Mouse (Mus musculus) Muller cell, postnatal 12 days (primary cell): Measurements from ENCODE around the gene Cdk7.
"Not testable (repeated sequence)": the region's sequence is repeated elsewhere in the genome, so short reads cannot be mapped to it uniquely, and the experiment has no call there.

Experiments
- DNase-seq: peaks from one replicate; pipeline ENCODE4 v3.0.0-alpha.2; 2015; ENCODE audit errors: inconsistent ontology term

Gene Cdk7

DNA sequence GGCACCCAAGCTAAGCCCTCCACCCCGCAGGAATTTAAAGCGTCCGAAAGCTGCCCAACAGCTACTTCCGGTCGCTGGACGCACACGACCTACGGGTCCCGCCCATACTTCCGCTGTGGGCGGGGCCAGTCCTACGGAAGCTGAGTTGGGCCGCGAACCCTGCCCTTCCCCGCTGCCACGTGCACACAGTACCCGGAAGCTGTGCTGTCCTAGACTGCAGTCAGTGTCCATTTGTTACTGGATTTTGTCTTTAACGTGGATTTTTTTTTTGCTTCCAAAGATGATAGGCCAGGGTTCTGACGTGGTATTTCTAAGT is at the start of gene Cdk7:
TSS of gene Cdk7 (minus strand) at position 79 of the 316 bp plus-strand sequence.
- peak; percentile 97 for DNase-seq

DNA sequence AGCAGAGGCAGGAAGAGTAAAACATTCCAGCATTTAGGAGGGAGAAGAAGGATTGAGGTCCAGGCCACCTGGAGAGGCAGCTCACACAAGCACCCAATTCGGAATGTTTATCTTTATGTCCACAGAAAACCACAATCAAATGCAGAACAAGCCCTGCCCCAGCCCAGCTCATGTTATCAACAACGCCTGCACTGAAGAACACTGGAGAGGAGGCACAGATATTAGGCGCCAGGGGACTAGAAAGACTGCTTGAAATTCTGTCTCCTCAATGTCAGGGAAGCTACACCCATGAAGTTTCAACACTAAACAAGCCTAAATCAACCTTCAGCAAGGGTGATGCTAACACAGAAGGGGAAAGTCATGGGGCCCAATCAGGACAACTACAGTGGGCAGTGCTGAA is 46.8 kb upstream of the Cdk7 start:
- DNase-seq: no peak

DNA sequence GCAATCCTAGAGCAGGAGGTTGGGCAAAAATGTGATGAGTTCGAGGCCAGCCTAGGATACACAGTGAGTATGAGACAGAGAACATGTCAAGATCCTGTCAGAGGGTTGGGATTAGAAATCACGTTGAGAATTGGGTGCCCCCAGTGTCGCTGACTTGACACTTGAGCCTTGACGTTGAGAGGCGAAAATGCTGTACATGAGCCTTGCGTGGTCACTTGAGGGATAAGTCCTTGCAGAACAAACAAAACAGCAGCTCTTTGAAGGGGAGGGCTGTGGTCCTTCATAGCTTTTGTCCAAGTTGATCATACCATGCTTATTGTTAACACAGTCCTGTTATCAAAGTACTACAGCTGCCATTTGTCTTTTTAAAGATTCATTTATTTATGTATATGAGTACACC is 46.0 kb upstream of the Cdk7 start:
- no peak for DNase-seq

DNA sequence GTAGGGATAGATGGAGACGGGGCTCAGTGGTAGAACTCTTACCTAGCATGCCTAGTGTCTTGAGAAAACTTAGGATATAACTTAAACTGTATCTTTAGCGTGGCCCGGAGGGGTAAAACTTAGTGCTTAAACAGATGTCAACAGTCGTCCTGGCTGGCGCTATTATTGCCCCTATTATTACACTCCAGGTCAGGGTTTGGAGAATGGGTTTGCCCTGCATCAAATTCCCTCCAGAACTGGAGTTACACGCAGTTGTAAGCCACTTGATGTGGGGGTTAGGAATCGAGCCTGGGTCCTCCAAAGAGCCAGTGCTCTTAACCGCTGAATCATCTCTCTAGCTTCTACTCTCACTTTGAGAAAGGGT is 45.3 kb upstream of the Cdk7 start:
- no peak for DNase-seq

DNA sequence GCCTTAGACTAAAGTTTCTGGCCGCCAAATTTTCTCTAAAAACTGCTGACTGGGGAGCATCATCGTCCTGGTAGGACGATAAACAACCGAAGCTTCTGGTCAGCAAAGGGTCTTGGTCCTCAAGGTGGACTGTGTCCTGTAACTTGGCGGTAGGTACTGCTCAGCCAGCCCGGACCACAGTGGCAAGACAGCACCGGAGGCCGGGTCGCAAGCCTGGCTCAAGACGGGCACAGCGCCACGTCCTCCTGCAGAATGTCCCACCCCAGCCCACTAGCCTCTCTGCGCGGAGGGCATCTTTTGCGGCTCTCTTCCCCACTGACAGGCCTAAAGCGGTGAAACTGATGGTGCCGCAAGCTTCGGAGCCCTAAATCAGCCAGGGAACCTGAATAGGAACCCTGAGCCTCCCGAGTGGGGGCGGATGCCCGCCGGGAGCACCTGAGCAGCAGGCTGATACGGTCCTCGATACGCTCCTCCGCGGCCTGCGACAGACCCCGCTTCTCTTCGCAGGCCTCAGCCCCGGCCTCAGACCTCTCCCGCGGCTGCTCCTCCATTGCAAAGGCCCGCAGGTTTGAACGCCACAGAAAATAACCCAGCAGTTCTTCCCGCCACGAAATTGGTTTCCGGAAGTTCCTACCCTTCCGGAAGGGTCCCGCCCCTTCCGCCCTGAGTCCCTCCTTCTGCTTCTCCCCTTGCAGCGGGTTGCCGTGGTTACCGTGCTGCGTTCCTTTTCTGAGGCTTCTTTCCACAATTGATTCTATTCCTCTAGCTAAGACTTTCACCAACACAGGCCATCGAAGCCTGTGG is 44.7 kb upstream of the Cdk7 start, which contains the start of gene Cenph:
TSS of gene Cenph (minus strand) at position 648 of the 804 bp plus-strand sequence.
- DNase-seq: peak; percentile 91

DNA sequence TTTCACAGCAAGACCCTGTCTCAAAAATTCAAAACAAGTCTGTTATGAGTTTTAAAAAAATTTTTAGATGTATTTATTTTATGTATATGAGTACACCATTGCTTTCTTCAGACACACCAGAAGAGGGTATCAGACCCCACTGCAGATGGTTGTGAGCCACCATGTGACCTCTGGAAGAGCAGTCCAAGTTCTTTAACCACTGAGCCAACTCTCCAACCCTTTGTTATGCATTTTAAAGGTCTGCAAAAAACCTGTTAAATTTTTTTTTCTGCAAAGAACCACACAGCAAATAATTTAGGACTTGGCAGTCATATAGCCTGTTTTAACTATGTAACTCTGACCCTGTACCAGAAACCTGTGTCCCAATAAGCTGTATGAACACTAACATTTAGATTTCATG is 44.0 kb upstream of the Cdk7 start:
- no peak for DNase-seq

DNA sequence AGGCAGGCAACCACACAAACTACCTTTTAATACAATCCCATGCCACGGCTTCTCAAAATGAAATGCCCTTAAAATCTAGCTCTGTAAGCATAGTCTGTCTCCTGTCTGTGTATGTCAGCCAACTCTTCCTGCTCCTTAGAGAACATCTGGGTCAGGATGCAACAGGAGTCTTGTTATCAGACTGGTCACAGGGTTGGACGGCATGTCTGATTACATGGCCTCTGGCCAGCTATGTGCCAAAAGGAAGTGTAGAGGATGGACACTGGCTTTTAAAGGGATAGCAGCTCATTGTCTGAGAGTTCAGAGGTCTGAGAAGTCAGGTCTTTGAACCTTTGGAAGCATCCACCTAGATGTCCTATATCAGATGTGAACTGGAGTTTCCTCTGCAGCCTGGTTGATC is 24.6 kb upstream of the Cdk7 start:
- DNase-seq: no peak

DNA sequence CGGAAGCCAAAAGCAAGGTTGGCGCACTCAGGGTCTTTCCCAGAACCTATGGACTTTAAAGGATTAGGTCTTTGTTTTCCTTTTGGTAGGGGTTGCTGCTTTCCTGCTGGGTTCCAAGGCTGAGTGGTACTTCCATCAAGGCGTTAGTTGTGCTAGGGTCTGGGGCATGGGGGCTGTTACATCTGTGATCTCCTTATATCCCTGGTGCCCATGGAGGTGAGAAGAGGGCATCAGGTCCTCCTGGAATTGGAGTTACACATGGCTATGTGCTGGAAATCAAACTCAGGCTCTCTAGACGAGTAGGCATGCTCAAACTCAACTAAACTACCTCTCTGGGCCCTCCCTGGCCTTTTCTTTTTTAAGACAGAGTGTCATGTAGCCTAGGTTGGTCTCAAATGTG is 23.4 kb upstream of the Cdk7 start:
- no peak for DNase-seq

DNA sequence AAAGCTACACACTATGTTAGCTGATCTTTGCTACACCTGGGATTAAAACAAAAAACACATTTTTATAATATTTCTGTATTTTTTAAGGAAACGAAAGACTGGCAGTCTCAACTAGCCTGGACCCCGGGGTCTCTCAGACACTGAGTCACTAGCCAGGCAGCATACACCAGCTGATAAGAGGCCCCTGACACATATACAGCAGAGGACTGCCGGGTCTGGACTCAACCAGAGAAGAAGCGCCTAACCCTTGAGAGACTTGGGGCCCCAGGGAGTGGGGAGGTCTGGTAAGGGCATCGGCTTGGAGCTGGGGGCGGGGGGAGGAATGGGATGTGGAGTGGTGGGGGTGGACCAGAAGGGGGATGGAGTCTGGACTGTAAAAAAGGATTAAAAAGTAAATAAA is 22.3 kb upstream of the Cdk7 start:
- DNase-seq: no peak

DNA sequence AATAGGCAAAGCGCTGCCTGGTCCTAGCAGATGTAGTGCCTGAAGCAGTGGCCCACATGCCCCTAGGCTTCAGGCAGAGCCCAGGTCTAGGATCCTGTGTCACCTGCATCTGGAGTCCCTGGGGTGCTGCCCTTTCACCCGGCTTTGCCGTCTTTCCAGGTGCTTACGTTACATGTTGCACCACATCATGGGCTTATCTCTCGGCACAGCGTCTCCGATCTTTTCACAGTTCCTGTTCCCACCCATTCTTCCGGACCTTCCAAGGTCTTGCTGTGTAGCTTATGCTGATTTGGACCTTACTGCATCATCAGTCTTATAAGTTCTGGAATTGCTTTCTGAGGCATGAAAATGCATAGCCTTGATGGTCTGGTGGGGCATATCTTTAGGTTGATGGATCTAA is 21.8 kb upstream of the Cdk7 start:
- DNase-seq: no peak

DNA sequence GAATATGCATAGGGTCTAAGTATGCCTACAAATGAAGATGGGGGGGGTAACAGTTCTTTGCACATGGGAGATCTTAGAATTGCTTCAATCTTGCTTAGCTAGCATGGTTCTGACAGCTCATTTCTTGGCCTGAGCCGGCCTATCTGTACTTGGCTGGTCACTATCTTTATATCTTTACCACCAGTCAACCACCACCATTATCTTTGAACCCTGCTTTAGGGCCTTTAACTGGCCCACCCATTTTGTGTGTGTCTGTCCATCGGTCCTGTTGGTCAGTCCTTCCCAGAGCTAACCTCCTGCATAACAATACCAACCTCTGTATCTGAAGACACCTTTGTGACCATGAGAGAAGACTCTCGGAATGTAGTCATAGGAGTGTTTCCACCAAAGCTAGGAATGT is 20.7 kb upstream of the Cdk7 start:
- no peak for DNase-seq

DNA sequence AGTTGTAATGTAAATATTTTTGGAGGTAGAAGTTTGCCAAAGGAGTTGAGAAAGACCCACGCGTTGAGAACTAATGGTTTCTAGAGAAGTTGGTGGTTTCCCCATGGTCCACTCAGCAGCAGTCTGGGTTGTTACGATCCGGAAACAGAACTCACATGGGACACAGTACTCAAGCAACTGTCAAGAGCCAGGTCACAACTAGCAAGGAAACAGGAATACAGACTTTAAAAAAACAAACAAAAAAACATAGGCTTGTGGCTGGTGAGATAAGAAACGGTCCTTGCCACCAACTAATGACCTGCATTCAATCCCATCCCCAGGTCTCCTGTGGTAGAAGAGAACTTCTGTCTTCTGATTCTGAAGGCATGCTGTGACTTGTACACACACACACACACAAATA is 20.1 kb upstream of the Cdk7 start:
- DNase-seq: no peak

DNA sequence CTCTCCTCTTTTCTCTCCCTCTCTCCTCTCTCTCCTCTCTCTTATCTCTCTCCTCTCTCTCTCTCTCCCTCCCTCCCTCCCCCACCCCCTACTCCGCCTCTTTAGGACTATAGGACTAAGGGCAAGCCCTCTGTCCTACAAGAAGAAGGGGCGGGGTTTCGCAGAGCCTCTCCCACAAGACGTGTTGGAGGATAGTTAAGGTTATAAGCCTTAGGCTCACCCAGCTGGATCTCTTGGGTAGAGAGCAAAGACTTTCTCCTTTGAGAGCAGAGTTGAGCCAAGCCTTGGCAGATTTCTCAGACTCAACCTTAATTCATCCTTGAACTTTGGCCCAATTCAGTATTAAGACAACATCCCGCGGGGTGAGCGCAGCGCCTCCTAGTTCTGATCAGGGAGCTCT is 17.9 kb upstream of the Cdk7 start:
- no peak for DNase-seq

DNA sequence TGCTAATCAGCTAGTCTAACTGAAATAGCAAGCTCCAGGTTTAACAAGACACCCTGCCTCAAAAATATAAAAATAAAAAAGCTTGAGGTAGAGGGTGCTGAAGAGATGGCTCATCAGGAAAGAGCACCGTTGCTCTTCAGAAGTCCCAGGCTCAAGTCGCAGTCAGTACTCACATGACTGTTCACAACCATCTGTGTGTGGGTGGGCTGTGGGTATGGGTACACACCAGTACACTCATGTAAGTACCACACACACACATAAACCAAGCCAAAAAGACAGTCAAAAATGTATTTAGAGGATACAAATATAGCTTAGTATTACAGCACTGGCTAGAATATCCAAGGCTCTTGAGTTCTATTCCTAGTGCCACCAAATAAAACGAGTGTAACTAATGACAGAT is 15.4 kb upstream of the Cdk7 start:
- DNase-seq: no peak

DNA sequence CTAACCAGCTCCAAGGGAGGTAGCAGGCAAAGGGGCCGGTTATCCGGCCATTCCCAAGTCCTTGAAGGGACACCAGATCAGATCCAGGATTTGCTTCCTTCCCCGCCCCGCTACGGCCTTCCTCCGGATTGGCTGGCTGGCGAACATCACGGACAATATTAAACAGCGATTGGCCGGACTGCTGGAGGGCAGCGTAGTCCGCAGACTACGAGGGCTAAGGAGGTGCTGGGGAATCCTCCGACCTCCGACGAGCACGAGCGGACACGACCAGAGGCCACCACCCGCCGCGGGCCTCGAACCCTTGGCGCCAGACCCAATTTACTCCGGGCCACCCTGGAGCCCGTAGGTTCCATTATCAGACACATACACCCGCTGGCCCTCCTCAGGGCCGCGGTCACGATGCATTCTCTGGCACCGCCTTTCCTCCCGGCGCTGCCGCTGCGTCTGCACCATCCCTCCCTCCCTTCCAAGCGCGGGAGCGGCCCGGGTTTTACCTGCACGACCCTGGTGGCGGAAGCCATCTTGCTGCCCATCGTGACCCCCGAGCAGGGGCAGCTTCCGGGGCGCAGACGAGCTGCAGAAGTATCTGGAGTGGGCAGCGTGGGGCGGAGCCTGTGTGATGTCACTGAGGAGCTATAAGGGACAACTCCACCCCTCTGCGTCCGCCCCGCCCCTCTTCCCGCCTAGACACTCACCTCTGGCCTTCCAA is 13.5 kb upstream of the Cdk7 start, which contains the start of gene Mrps36:
TSS of gene Mrps36 (minus strand) at position 624 of the 709 bp plus-strand sequence.
- peak; percentile 96 for DNase-seq

DNA sequence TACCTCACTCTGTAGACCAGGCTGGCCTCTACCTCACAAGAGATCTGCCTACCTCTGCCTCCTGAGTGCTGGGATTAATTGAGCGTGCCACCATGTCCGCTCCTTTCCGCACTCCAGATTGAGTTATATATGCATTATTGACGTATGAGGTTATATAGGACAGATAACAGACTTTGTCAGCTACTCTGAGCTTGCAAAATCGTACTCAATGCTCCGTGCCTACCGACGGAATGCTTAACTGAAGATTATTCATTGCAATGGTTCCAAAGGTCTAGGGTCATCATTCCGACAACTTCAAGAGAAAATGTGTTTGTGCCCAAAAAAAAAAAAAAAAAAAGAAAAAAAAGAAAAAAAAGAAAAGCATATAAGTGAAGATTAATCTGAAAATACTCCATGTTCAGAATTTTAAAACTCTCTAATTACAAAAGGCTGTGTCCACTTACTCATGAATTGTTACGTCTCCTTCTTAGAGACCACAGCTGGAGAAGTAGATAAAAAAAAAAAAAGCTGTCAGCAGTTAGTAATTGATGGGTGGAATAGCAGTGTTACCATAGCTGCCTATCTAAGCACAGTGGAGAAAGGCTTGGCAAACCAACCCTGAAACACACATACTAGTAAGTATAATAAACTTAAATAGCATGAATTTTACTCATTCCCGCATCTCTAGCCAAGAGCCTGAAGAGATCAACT is 12.8 kb upstream of the Cdk7 start:
- DNase-seq: no peak

DNA sequence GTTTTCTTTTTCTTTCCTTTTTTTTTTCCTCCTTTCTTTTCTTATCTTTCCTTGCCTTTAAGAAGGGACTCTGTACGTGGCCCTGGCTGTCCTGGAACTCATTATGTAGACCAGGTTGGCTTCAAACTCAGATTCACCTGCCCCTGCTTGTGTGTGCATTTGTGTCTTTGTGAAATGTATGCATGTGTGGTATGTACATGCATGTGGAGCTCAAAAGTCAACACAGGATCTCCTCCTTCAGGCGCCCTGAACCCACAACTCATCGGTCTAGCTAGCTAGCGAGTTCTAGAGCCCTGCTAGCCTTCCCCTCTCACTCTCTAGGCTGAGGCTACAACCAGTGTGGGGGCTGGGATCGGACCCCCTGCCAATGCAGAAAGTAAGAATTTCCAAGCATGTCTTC is 12.1 kb upstream of the Cdk7 start:
- DNase-seq: no peak

DNA sequence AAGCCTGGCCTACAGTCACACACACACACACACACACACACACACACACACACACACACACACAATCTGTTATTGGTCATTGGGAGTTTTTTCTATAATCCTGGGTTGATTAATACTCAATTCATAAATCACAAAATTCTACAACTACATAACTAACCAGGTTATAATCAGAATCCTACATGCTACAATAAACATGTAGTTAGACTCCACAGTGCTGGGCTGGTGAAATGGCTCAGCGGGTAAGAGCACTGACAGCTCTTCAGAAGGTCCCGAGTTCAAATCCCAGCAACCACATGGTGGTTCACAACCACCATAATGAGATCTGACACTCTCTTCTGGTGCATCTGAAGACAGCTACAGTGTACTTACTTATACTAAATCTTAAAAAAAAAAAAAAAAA is 2.0 kb upstream of the Cdk7 start:
- DNase-seq: no peak

DNA sequence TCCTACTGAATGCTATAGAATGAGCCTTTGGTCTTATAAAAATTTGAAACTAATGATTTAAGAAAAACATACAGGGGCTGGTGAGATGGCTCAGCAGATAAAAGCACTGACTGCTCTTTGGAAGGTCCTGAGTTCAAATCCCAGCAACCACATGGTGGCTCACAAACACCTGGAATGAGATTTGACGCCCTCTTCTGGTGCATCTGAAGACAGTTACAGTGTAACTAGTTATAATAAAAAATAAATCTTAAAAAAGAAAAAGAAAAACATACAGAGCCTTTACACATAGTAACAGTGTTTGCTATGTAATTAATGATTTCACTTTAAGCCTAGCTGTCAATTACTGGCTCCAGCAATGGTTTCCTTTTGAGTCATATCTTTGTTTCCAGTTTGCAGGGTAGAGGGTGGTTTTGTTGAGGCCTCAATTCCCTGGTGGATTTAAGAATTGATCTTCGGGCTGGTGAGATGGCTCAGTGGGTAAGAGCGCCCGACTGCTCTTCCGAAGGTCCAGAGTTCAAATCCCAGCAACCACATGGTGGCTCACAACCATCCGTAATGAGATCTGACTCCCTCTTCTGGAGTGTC is 815 bp upstream of the Cdk7 start:
- not testable (repeated sequence) for DNase-seq

DNA sequence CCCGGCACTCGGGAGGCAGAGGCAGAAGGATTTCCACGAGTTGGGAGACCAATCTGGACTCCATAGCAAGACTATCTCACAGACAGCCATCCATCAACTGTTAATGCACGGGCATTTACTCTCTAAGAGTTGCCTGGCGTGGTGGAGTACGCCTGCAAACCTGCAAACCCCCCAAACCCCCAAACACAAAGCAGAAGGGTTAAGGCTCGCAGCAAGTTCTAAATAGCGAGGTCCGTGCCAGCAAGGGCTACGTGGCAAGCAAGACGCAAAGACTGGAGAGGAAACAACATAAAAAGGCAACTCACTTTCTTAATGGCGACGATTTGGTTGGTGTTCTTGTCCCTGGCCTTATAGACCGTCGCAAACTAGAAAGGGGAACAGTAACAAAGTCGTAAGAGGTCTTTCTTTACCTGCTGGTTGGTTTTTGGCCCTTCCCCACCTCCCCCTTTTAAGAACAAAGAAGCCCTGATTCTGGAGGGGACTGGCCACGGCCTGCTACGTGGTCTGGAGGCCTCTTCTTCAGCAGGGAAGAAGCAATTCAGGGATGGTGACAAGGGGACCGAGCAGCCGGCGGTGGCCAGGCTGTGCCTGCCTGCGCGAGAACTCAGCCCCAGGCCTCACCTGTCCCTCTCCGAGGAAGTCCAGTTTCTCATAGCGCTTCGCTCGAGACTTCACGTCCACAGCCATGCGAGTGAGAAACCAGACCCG is 432 bp downstream of the Cdk7 start:
- no peak for DNase-seq

DNA sequence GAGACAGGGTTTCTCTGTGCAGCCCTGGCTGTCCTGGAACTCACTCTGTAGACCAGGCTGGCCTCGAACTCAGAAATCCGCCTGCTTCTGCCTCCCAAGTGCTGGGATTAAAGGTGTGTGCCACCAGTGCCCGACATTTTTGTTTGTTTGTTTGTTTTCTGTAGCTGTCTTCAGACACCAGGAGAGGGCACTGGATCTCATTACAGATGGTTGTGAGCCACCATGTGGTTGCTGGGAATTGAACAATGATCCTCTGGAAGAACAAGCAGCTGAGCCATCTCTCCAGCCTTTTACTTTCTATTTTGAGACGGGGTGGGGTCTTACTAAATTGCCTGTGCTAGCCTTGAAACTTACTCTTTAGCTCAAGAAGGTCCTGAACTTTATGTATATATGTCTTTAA is 2.2 kb downstream of the Cdk7 start:
- not testable (repeated sequence) for DNase-seq

DNA sequence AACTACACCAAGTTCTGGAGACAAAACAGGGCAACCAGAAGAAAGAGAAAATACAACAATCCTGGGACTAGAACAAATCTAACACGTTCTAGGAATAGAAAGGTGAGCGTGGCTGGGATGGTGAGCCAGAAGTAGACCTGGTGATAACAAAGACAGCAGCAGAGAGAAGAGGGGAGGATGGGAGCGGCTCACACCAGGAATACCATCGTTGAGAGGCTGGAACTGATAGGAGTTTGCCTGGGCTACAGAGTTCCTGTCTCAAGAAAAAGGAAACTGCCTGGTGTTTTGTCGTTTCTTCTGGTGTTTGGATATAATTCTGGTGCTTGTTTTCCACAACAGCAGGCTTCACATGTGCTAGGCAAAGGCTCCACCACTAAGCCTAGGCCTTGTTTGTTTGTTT is 2.7 kb downstream of the Cdk7 start:
- DNase-seq: no peak
